Mouse (Mus musculus): Measurements from ENCODE around the gene Klk14. TPM values are rescaled to one million over a fixed set of nuclear protein-coding genes. Genes with fewer than 3 reads are reported as not detected.

The Klk14 gene
- polyA plus RNA-seq, 1 experiment from 2014 or later: not detected

DNA sequence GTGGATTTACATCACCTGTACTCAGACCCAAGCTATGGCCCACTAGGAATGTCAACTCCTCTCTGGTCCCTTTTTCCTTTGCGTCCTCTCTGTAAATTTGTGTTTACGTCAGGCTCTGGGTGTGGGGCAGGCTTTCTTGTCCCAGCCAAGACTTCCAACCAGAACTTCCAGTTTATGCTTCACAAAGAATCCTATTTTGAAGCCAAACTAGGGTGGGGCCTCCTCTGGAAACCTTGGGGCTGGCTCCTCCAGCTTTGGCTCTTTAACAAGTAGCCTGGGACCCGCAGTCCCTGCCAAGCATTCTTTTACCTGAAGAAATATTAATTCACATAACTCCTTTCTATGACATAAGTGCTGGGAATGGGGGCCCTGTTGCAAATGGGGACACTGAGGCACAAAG, 19.8 kb downstream of the Klk14 start:
- Histone ChIP-seq H3K27ac (ENCODE audit: low read length) (no peak overlapping the region), H3K27me3 (ENCODE audit: control insufficient read depth, insufficient read depth, low read length) (peaks cover 5% of the 10 kb centered on the region), H3K4me1 (ENCODE audit: control insufficient read depth, insufficient read depth, low read length) (0 out of 2 replicates have a peak, but pooled peaks cover 3% of the 10 kb centered on the region), H3K9ac (ENCODE audit: low read length) (no peak overlapping the region), H3K4me2 (ENCODE audit: low read depth, low read length) (no peak overlapping the region), H3K36me3 (ENCODE audit: control insufficient read depth, insufficient read depth) (no peaks in the 10 kb centered on the region), H3K9me3 (replicated peaks; ENCODE audit: control insufficient read depth, low read length) (no peaks in the 10 kb centered on the region), H3K4me3 (ENCODE audit: low read length) (no peak overlapping the region)
- WGBS: 76% methylated on average over 3 of the region's 3 CpGs
- no peak for ATAC-seq (replicated peaks; ENCODE audit: extremely low read depth, insufficient read depth, low FRiP score)

DNA sequence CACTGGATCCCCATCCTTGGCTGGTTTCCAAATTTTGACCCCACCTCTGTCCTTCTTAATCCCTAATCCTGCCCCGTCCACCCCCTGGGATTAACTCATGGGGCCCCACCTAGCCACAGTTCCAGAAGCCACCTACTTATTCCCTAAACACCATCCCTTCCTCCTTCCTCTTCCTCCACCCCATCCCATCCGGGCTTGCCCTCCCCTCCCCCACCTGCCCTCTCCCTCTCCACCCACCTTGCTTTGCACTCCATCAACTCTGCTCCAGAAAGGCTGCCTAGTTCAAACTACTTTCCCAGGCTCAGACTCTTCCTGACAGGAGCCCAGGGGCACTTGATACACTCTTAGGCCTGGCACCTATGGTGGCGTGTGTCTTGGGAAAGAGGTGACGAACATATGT, 22.0 kb downstream of the Klk14 start, which contains the start of gene Klk13:
Gene Klk13, plus strand, starts transcription at position 301 of the 400 bp plus-strand sequence.
- Histone ChIP-seq H3K27me3 (ENCODE audit: control insufficient read depth, insufficient read depth, low read length) (peaks cover 5% of the 10 kb centered on the region), H3K27ac (ENCODE audit: low read length) (no peak within 1 kb of the TSS), H3K9me3 (replicated peaks; ENCODE audit: control insufficient read depth, low read length) (no peaks in the 10 kb centered on the region), H3K4me1 (ENCODE audit: control insufficient read depth, insufficient read depth, low read length) (0 out of 2 replicates have a peak, but pooled peaks cover 3% of the 10 kb centered on the region), H3K9ac (ENCODE audit: low read length) (no peak within 1 kb of the TSS), H3K36me3 (ENCODE audit: control insufficient read depth, insufficient read depth) (no peaks in the 10 kb centered on the region), H3K4me3 (ENCODE audit: low read length) (no peak within 1 kb of the TSS; the same call in 1 of the 2 replicates), H3K4me2 (ENCODE audit: low read depth, low read length) (no peak within 1 kb of the TSS; the same call in 1 of the 2 replicates)
- WGBS: 63% methylated on average over 4 of the region's 4 CpGs
- no peak for ATAC-seq (replicated peaks; ENCODE audit: extremely low read depth, insufficient read depth, low FRiP score)

DNA sequence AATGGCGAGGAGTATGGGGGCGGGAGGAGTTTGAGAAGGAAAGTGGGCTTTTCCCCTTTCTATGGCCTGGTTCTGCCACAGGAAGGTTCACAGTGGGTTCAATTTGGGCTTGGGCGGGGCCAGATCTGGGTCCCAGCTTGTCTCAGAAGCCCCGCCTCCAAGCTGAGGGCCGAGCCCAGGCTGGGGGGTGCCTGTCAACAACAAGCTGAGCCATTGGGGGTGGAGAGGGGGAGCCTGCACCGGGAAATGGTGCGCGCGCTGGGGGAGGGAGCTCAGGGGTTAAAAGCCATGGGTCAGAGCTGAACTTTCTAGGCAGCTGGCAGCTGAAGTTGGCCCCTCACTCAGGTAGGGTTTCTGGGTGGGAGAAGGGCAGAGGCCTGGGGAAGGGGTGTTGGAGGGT, 22.7 kb downstream of the Klk14 start:
- H3K4me2 ChIP-seq (ENCODE audit: low read depth, low read length): no peak overlapping the region; the same call in 1 of the 2 replicates
- no peak for ATAC-seq (replicated peaks; ENCODE audit: extremely low read depth, insufficient read depth, low FRiP score)
- 0 out of 2 replicates have a peak, but pooled peaks cover 3% of the 10 kb centered on the region for H3K4me1 ChIP-seq (ENCODE audit: control insufficient read depth, insufficient read depth, low read length)
- H3K27ac ChIP-seq (ENCODE audit: low read length): no peak overlapping the region
- H3K4me3 ChIP-seq (ENCODE audit: low read length): no peak overlapping the region; the same call in 1 of the 2 replicates
- H3K36me3 ChIP-seq (ENCODE audit: control insufficient read depth, insufficient read depth): no peaks in the 10 kb centered on the region
- no peak overlapping the region for H3K9ac ChIP-seq (ENCODE audit: low read length)
- WGBS: 8% methylated on average over 9 of the region's 9 CpGs
- peaks cover 5% of the 10 kb centered on the region for H3K27me3 ChIP-seq (ENCODE audit: control insufficient read depth, insufficient read depth, low read length)
- H3K9me3 ChIP-seq (replicated peaks; ENCODE audit: control insufficient read depth, low read length): no peaks in the 10 kb centered on the region

DNA sequence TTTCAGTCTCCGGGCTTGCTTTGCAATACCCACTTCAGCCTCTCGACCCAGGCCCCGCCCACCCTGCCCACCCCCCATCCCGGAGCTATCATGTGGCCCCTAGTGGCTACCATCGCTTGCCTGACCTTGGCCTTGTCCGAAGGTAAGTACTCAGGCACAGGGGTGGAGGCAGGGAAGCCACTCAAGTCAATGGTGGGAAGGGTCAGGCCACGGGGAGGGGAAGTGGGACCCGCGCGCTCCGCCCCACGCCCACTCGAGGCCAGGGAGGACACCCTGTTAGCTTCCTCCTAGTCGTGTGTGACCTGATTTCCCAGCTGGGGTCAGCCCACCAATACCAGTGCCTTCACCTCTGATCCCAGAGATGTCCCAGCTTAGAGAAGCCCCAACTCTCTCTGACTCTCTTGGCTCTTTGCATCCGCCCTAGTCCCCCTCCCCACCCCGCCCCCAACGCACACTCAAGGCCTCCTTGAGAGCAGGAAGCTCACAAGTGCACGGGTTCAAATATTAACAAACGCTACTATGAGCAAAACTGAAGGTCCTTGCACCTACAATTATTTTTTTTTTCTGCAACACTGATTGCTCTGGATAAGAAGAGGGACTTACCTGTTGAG, 23.6 kb downstream of the Klk14 start:
- no peaks in the 10 kb centered on the region for H3K36me3 ChIP-seq (ENCODE audit: control insufficient read depth, insufficient read depth)
- no peak overlapping the region for H3K4me2 ChIP-seq (ENCODE audit: low read depth, low read length)
- ATAC-seq (replicated peaks; ENCODE audit: extremely low read depth, insufficient read depth, low FRiP score): no peak
- no peak overlapping the region for H3K27ac ChIP-seq (ENCODE audit: low read length)
- 0 out of 2 replicates have a peak, but pooled peaks cover 3% of the 10 kb centered on the region for H3K4me1 ChIP-seq (ENCODE audit: control insufficient read depth, insufficient read depth, low read length)
- H3K9ac ChIP-seq (ENCODE audit: low read length): no peak overlapping the region
- WGBS: 10% methylated on average over 18 of the region's 19 CpGs
- no peaks in the 10 kb centered on the region for H3K9me3 ChIP-seq (replicated peaks; ENCODE audit: control insufficient read depth, low read length)
- H3K27me3 ChIP-seq (ENCODE audit: control insufficient read depth, insufficient read depth, low read length): peaks cover 5% of the 10 kb centered on the region
- no peak overlapping the region for H3K4me3 ChIP-seq (ENCODE audit: low read length)

Other genes starting within 250 kb of the Klk14 start
- not detected in 2 replicates for gene Cldnd2, start 249.6 kb upstream of the Klk14 start, polyA plus RNA-seq (2015; fragmentation: Nextera tagmentation; extraction: Ambion mirVana)
- 803 and 831 TPM in 2 replicates for gene Etfb, start 246.3 kb upstream of the Klk14 start, polyA plus RNA-seq (2015; fragmentation: Nextera tagmentation; extraction: Ambion mirVana)
- gene Gm45233, start 246.3 kb upstream of the Klk14 start, polyA plus RNA-seq (2015; fragmentation: Nextera tagmentation; extraction: Ambion mirVana): 0.18 and 0.97 TPM in 2 replicates
- gene Vsig10l, start 227.3 kb upstream of the Klk14 start, polyA plus RNA-seq (2015; fragmentation: Nextera tagmentation; extraction: Ambion mirVana): 3.4 and 4.2 TPM in 2 replicates
- gene Iglon5, start 200.3 kb upstream of the Klk14 start, polyA plus RNA-seq (2015; fragmentation: Nextera tagmentation; extraction: Ambion mirVana): 0.06 TPM in 1 of 2 replicates, not detected in the other
- gene 4931406B18Rik, start 184.5 kb upstream of the Klk14 start, polyA plus RNA-seq (2015; fragmentation: Nextera tagmentation; extraction: Ambion mirVana): not detected in 2 replicates
- gene Cd33, start 146.0 kb upstream of the Klk14 start, polyA plus RNA-seq (2015; fragmentation: Nextera tagmentation; extraction: Ambion mirVana): 0.51 and 0.85 TPM in 2 replicates
- gene Zfp658, start 128.2 kb upstream of the Klk14 start, polyA plus RNA-seq (2015; fragmentation: Nextera tagmentation; extraction: Ambion mirVana): 1.3 and 2.0 TPM in 2 replicates
- gene Zfp719, start 110.8 kb upstream of the Klk14 start, polyA plus RNA-seq (2015; fragmentation: Nextera tagmentation; extraction: Ambion mirVana): 7.4 TPM in 2 replicates
- gene Zfp819, start 83.2 kb upstream of the Klk14 start, polyA plus RNA-seq (2015; fragmentation: Nextera tagmentation; extraction: Ambion mirVana): not detected in 2 replicates
- 0.09 TPM in 1 of 2 replicates, not detected in the other for gene Ceacam18, start 55.7 kb upstream of the Klk14 start, polyA plus RNA-seq (2015; fragmentation: Nextera tagmentation; extraction: Ambion mirVana)
- gene Siglece, start 30.3 kb upstream of the Klk14 start, polyA plus RNA-seq (2015; fragmentation: Nextera tagmentation; extraction: Ambion mirVana): 0.62 and 0.71 TPM in 2 replicates
- gene Ctu1, start 18.4 kb upstream of the Klk14 start, polyA plus RNA-seq (2015; fragmentation: Nextera tagmentation; extraction: Ambion mirVana): 7.2 and 7.6 TPM in 2 replicates
- gene Klk13, start 22.1 kb downstream of the Klk14 start, polyA plus RNA-seq (2015; fragmentation: Nextera tagmentation; extraction: Ambion mirVana): 0.17 and 0.45 TPM in 2 replicates
- not detected in 2 replicates for gene Klk12, start 78.5 kb downstream of the Klk14 start, polyA plus RNA-seq (2015; fragmentation: Nextera tagmentation; extraction: Ambion mirVana)
- gene Klk11, start 84.2 kb downstream of the Klk14 start, polyA plus RNA-seq (2015; fragmentation: Nextera tagmentation; extraction: Ambion mirVana): 0.19 and 0.25 TPM in 2 replicates
- gene Klk10, start 90.6 kb downstream of the Klk14 start, polyA plus RNA-seq (2015; fragmentation: Nextera tagmentation; extraction: Ambion mirVana): 1.6 and 1.7 TPM in 2 replicates
- gene Klk9, start 101.5 kb downstream of the Klk14 start, polyA plus RNA-seq (2015; fragmentation: Nextera tagmentation; extraction: Ambion mirVana): 0.09 and 0.10 TPM in 2 replicates
- 22.1 and 23.0 TPM in 2 replicates for gene Klk8, start 107.2 kb downstream of the Klk14 start, polyA plus RNA-seq (2015; fragmentation: Nextera tagmentation; extraction: Ambion mirVana)
- gene Klk7, start 120.9 kb downstream of the Klk14 start, polyA plus RNA-seq (2015; fragmentation: Nextera tagmentation; extraction: Ambion mirVana): 0.12 TPM in 1 of 2 replicates, not detected in the other
- gene Klk6, start 134.1 kb downstream of the Klk14 start, polyA plus RNA-seq (2015; fragmentation: Nextera tagmentation; extraction: Ambion mirVana): not detected in 2 replicates
- gene Klk5, start 151.6 kb downstream of the Klk14 start, polyA plus RNA-seq (2015; fragmentation: Nextera tagmentation; extraction: Ambion mirVana): not detected in 2 replicates
- gene Klk4, start 190.7 kb downstream of the Klk14 start, polyA plus RNA-seq (2015; fragmentation: Nextera tagmentation; extraction: Ambion mirVana): 0.11 and 0.15 TPM in 2 replicates
- not detected in 2 replicates for gene Klk15, start 243.3 kb downstream of the Klk14 start, polyA plus RNA-seq (2015; fragmentation: Nextera tagmentation; extraction: Ambion mirVana)

Data from heart, embryonic 16.5 days (tissue).